Mouse (Mus musculus): ENCODE results near the gene Traf7.

Traf7 gene

DNA sequence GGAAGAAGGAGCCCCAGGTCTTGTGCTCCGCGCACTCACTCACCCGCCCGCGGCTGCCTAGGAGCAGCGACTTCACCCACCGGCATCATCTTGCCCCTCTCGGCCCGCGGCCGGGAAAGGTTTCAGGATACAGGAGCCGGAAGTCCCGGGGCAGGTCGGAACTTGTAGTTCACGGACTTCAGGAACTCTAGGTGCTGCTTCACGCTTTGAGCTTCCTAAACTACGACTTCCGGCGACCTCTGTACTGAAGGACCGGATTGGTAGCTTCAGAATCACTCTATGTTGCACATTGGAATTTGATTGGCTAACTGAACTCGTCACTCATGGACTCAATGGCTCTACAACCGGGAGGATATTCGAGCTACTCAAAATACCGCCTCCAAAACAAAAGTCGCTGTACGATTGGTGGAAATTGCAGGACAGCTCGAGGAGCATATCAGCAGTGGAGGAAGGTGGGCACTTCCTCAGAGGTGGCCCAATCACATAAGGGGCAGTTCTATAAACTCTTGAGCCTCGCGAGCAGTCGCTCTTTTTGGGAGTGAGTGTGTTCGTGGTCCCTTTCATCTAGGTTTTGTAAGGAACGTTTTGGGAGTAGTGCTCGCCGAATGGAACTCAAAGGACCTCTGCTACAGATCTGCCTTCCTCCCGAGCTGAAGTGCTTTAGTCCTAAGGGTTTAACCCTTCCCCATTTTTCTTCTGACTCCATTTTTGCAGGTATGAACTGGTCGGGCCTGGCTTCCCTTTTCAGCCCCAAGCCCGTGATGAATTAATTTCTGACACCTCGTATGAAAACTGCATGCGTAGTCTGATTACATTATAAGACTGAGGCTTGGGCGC is at the start of gene Traf7:
Gene Traf7 (minus strand): TSS at position 216 of the 837 bp plus-strand sequence.
- DNase-seq, result peak; percentile 99

DNA sequence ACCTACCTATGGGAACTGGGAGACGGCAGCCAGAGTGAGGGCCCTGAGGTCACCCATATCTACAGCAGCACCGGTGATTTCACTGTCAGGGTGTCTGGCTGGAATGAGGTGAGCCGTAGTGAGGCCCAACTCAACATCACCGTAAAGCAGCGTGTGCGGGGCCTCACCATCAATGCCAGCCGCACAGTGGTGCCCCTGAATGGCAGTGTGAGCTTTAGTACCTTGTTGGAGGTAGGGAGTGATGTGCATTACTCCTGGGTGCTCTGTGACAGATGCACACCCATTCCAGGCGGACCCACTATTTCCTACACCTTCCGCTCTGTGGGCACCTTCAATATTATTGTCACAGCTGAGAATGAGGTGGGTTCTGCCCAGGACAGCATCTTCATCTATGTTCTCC is 46.1 kb upstream of the Traf7 start:
- DNase-seq, result no peak

DNA sequence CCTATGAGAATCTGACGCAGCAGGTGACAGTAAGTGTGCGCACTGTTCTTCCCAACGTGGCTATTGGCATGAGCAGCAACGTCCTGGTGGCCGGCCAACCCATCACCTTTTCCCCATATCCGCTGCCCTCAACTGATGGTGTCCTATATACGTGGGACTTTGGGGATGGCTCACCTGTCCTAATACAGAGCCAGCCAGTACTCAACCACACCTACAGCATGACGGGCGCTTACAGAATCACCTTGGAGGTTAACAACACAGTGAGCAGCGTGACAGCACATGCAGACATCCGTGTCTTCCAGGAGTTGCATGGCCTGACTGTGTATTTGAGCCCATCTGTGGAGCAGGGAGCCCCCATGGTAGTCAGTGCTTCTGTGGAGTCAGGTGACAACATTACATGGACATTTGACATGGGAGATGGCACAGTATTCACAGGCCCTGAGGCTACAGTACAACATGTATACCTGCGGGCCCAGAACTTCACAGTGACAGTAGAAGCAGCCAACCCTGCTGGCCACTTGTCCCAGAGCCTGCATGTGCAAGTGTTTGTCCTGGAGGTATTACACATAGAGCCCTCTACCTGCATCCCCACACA is 45.0 kb upstream of the Traf7 start:
- no peak for DNase-seq

DNA sequence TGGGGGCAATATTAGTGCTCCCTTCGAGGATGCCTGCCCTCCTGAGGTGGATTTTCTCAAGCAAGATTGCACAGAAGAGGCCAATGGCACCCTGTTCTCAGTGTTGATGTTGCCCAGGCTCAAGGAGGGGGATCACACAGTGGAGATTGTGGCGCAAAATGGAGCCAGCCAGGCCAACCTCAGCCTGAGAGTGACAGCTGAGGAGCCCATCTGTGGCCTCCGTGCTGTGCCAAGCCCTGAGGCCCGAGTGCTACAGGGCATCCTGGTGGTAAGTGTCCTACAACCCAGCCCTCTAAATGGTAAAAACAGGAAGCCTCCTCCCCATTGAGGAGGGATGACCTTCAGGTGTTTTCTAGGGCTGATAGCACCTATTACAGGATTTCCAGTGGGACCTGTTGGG is 42.1 kb upstream of the Traf7 start:
- no peak for DNase-seq

DNA sequence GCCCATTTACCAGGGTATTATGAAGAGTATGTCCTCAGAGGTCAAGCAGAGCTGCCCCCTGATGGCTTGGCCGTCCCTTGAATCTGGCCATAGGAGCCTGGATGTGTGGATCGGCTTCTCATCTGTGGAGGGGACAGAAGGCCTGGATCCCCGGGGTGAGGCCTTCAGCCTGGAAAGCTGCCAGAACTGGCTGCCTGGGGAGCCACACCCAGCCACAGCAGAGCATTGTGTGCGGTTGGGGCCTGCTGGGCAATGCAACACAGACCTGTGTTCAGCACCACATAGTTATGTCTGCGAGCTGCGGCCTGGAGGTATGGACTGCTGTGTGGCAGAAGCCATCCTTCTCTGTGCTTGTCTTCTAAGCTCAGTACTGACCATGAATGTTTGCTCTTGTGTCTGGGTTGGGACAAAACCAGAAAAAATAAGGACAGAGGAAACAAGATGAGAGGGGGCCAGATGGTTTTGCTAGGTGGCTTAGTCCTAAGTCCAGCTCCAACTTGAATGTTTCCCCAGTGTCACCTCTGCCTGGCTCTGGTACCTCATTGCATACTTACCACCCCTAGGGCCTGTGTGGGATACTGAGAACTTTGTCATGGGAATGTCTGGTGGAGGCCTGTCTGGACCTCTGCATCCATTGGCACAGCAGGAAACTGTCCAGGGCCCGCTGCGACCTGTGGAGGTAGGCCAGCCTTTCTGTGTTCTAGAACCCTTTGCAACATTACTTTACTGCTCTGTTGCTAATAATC is 39.5 kb upstream of the Traf7 start:
- no peak for DNase-seq

DNA sequence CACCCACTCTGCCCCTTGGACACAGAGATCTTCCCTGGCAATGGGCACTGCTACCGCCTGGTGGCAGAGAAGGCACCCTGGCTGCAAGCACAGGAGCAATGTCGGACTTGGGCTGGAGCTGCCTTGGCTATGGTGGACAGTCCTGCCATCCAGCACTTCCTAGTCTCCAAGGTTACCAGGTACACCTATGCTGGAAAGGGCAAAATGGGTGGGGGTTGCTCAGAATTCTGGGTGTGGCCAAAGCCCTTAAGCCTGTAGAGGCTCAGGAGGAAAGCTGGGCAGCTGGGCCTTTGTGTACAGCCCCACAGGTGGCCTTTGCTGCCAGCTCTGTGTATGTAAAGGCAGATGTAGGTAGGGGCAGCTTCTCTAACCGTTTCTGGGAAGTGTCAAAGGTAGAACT is 38.1 kb upstream of the Traf7 start:
- no peak for DNase-seq

DNA sequence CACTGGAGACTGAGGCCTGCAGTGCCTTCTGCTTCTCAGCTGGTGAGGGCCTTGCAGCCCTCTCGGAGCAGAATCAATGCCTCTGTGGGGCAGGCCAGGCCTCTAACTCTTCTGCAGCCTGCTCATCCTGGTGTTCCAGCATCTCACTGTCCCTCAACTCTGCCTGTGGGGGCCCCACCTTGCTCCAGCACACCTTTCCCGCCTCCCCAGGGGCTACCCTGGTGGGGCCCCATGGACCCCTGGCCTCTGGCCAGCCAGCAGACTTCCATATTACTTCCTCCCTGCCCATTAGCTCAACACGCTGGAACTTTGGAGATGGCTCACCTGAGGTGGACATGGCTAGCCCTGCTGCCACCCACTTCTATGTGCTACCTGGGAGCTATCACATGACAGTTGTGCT is 37.4 kb upstream of the Traf7 start:
- DNase-seq, result no peak

DNA sequence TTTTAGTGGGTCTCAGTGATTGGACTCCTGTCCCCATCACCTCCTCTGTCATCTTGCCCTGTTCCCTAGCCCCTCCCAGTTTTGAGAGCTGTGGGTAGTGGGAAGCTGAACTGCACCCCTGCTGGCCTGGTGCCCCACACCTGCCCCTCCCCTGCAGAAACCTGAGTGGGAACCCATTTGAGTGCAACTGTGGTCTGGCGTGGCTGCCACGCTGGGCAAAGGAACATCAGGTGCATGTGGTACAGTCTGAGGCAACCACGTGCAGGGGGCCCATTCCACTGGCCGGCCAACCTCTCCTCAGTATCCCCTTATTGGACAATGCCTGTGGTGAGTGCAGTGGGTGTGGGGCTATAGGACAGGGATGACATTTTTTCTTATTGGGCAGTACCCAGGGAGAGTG is 36.7 kb upstream of the Traf7 start:
- no peak for DNase-seq

DNA sequence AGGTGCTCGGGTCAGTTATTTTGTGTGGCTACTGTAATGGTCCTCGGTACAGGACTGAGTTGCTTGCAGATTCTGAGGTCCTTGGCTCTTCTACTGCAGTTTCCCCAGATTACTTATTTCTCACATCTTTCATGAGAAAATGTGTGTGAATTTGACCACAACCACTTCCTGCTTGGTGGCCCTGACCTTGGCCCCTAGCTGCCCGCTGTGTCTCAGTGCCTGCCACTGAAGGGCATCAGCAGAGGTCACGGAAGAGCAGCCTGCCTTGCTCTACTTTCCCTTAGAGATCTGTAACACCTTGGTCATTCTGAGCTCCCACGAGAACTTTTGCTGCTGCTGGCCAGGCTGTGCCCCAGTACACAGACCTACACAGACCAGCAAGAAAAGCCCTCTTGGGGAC is 35.9 kb upstream of the Traf7 start:
- no peak for DNase-seq

DNA sequence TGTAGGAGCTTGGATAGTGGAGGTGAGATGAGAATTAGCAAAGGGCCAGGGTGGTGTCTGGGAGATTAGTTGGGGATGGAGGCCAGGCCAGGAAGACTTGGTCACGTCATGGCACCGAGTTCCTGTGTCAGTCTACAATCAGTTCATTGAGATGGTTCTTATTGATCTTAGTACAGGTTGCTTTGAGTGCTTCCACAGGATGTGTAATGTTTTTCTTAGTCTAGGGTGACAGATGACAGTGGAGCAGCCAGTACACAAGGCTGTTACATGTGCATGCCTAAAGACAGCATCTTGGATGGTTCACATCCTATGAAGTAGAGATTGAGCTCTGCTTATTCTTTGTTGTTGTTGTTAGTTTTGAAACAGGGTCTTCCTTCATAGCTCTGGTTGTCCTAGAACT is 33.9 kb upstream of the Traf7 start:
- no peak for DNase-seq

DNA sequence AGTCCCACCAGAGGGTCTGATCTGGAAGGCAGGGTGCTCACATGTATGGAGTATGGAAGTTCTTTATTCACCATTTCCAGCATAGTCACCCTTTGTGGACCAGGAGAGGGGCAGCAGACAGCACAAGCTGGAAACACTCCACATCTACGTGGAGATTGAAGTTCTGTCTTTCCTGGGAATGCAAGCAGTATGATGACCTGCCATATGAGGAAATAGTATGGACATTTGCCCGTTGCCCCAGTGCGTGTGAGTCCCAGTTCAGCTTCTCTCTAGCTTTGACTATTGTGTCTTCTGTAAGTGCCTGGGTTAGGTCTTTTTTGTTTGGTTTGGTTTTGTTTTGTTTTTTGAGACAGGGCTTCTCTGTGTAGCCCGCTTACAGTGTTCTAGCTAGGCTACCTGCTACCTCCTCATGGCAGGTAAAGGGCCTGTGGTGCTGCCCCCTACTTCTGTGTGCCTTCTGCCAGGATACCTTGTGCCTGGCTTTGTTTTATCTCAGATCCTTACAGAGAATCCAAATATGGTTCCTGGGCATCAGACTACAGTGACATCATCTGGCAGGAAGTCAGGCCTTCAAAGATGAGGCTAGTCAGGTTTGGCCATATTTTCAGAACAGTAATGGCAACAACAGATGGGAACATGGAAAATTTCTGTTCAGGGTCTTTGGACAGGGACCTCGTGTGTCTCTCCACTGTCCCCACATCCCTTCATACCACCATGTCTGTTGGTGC is 32.7 kb upstream of the Traf7 start:
- no peak for DNase-seq

DNA sequence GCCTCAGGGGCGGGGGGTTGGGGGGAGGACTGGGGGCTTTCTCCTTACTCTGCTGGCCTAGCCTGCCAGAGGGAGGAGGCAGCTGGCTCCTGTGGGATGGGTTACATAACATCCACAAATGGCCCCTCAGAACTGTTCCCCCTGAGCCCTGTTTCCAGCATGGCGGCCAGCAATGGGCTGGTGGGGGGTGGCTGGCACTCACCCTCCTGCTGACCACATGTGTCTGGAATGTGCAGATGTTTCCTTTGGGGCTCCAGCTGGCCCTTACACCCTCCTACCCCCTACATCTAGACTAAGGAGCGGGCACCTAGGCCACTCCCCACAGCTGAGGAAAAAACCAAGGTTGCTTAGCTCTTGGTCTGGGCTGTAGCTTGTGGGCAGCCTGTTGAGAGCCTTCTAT is 31.4 kb upstream of the Traf7 start:
- peak; percentile 15 for DNase-seq

DNA sequence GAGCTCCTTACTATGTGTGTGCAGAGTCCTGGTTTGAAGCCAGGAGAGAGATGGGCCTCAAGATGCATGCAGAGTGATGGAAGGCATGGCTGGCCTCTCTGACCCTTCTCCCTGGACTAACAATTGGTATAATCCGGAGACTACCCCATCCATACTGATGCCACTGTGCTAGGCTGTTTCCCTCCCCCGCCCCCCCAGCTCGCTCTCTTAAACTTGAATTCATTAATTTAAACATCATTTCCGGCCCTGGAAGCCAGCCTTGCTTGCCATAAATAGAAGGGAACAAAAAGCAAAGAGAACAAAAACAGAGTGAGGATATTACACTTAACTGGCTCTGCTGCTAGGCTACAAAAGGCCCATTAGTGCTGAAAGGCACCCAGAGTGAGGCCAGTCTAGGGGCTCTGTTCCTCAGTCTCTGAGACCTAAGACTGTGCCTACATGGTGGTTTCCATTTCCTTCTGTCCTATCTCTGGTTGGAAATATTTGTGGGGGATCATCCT is 30.9 kb upstream of the Traf7 start:
- no peak for DNase-seq

DNA sequence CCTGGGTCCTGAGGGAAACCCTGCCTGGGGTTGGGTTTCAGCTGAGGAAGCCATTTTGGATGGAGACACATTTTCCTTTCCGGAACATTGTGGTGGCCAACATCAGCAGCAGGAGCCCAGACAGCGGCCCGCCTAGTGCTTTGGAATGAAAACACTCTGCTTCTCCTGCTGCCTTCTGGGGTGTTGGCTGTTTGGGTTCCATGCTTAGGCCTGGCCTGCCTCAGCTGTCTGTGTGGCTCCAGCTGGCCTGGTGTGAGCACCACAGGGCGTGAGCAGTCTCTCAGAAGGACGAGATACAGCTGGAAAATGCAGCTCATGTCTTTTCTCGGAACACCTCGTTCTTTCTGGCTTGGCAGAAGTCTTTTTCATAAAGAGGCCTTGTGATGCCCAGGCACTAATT is 29.4 kb upstream of the Traf7 start:
- no peak for DNase-seq

DNA sequence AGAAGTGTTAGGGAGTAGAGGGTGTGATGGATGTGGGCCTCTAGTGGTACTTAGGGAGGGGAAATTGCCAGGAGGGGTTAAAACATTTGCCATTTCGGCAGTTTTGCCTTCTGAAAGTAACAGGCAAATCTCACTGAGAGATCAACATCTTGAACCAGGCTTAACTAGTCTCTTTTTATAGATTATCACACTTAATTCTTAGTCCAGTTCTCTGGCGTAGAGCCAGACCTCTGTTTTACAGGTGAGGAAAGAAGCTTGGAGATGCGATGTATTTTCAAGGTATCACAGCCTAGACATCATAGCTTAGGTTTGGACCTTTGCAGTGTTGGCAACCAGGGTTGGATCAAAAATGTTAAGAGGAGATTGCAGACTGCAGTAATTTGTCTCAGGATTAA is 23.3 kb upstream of the Traf7 start:
- DNase-seq, result no peak

DNA sequence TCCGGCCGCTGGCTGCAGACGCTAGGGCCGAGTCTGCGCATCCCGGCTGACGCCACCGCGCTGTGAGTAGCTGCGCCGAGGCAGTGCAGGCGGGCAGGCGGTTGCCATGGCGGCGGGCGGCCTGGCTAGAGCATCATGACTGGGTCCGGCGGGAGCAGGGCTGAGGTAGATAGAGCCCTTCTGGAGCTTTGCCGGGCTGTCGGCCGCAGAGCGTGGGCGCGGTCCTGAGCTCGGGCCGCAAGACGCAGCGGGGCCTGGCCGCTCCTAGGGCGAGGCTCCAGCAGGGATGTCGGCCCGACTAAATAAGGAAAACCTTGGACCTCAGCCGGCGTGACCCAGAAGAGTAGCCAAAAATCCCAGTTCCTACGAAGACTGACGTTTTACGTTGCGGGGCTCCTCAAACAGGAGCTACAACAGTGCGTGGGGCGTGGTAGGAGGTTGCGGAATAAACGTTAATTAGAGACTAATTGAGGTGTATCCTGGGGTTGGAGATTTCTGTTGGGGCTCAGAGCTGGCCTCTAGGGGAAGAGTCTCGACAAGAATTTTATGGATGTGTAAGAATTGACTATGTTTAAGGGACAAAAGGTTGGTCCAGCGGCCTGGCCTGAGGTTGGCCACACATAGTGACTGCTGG is 22.8 kb upstream of the Traf7 start:
- DNase-seq, result peak; percentile 75

DNA sequence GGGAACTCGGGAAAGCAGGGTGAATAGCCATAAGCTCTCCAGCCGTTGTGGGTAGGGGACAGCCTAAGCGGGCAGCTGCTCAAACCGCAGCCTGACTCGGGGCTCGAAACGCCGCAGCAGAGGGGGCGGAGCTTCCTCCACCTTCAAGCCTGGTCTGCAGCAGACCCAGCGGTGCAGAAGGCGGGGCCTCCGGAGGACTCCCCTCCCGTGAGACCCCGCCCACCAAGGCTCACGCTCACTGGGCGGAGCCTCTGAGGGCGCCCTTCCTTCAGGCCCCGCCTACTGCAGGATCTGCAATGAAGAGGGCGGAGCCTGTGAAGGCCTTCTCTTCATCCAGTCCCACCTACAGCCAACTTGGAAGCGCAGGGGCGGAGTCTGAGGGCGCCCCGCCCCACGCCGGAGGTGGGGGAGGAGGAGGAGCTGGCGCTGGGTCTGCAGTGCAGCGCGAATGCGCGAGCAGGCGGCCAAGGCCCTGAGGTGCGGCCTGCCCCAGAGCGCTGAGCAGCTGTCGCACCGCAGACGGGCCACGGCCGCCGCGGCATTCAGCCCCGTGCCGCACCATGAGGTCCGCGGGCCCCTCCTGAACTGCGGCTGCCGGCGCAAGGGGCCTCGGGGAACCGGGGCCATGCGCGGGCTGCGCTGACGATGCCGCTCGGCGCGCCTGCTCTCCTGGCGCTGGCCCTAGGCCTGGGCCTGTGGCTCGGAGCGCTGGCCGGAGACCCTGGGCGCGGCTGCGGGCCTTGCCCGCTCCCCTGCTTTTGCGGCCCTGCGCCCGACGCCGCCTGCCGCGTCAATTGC is 22.1 kb upstream of the Traf7 start, which contains the start of gene Pkd1:
Gene Pkd1 (plus strand): TSS at position 217 of the 798 bp plus-strand sequence.
- peak; percentile 99 for DNase-seq

DNA sequence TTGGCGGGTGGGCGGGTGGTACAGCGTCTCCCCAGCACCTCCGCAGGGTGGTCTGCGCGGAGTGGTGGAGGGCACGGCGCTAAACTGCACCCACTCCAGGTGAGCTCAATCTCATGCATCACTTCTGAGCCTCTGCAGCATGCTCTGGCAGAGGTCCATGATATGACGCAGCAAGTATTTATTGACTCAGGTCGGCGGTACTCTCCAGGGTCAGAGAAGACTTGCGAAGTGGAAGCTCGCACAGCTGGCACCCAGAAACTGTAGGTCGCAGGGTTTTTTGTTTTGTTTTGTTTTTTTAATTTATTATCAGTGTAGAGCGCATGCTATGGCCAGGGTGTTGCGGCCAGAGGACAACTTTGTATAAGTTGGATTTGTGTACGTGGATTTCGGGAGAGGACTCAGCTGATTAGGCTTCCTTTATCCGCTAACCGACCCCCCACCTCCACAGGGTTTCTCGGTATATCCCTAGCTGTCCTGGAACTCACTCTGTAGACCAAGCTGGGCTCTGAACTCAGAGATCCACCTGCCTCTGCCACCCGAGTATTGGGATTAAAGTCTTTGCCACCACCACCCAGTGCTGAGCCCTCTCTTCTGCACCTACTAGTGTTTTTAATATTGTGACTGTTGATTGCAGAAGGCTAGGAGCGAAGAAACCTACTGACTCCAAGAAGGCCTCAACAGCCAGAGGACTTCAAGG is 21.3 kb upstream of the Traf7 start:
- peak; percentile 79 for DNase-seq

DNA sequence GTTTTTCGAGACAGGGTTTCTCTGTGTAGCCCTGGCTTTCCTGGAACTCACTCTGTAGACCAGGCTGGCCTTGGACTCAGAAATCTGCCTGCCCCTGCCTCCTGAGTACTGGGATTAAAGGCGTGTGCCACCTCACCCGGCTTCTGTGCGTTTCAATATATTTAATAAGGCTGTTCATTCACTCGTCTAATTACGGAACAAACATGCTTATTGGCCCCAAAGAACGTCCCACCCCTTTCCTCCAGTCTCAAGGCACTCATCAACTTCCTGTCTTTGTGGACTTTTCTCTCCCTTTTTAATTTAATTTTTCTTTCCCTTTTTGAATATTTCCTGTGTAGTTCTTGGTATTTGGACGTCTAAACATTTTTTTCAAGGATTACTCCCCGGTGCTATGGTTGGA is 20.7 kb upstream of the Traf7 start:
- peak; percentile 37 for DNase-seq

DNA sequence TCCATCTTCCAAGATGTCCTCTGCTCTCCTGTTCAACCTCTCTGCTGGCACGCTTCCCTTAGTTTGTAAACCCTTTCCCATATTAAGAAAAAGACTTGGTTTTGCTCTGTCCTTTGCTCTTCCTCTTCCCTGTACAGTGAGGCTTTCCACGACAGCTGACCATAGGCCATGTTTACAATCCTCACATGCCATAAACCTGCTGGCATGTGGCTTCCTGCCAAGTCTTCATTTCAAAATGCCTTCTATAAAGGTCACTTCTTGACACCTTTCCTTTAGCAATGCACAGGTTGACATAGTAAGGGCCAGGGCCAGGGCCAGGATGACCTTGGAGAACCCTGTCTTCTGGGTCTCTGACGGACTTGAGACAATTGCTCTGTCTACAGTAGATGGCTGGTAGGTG is 18.5 kb upstream of the Traf7 start:
- peak; percentile 39 for DNase-seq

DNA sequence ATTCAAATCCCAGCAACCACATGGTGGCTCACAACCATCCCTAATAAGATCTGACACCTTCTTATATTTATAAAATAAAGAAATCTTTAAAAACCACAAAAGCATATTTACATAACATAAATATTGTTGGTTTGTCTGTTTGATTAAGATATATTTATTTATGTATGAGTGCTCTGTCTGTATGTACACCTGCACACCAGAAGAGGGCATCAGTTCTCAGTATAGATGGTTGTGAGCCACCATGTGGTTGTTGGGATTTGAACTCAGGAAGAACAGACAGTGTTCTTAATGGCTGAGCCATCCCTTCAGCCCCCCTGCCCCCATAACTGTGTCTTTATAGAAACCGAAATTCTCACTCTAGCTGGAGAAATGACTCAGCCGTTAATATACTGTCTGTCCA is 17.5 kb upstream of the Traf7 start:
- DNase-seq, result no peak
